Mouse (Mus musculus) heart, adult 8-10 months (tissue): ENCODE measurements around the gene Pate4. TPM values are rescaled to one million over a fixed set of nuclear protein-coding genes. Genes with fewer than 3 reads are reported as not detected.
"Not testable (repeated sequence)": the region's sequence is repeated elsewhere in the genome, so short reads cannot be mapped to it uniquely, and the experiment has no call there.

Experiments
- DNase-seq: peaks from one replicate; pipeline ENCODE4 v3.0.0; 2022; ENCODE audit warnings: low spot score
- total RNA-seq, 4 experiments: library from RNA; stranded (reverse); gene quantifications; 2 replicates each; pipeline ENCODE4 v1.2.4; 2022

Pate4 gene
- total RNA-seq: not detected

GRCm38 (mm10) chr9:35611841-35612240 is at the start of gene Pate4:
Pate4 (minus strand) TSS chr9:35611941.
- DNase-seq: no peak

GRCm38 (mm10) chr9:35648102-35648501 is 36.4 kb upstream of the Pate4 start, which contains the start of gene Pate3:
Pate3 (minus strand) TSS chr9:35648202.
- DNase-seq: no peak

GRCm38 (mm10) chr9:35632981-35633380 is 21.2 kb upstream of the Pate4 start:
- DNase-seq: no peak

GRCm38 (mm10) chr9:35616784-35617183 is 5.0 kb upstream of the Pate4 start:
- not testable (repeated sequence) for DNase-seq

DNA sequence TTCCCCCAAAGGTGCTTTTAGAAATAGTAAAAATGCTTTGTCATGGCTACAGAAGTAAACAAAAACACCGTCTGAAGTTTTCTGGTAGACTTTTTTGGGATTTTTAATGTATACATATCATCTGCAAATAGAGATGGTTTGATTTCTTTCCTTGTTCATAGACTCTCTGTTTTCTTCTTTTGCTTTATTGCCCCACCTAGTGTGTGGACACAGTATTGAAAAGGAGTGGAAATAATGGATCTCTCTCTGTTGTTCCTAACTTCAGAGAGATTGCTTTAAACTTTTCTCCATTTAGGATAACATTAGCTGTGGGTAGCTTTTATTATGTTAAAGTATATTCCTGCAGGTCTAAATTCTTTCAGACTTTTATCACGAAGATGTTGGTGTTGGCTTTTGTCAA is 2.3 kb upstream of the Pate4 start:
- no peak for DNase-seq

DNA sequence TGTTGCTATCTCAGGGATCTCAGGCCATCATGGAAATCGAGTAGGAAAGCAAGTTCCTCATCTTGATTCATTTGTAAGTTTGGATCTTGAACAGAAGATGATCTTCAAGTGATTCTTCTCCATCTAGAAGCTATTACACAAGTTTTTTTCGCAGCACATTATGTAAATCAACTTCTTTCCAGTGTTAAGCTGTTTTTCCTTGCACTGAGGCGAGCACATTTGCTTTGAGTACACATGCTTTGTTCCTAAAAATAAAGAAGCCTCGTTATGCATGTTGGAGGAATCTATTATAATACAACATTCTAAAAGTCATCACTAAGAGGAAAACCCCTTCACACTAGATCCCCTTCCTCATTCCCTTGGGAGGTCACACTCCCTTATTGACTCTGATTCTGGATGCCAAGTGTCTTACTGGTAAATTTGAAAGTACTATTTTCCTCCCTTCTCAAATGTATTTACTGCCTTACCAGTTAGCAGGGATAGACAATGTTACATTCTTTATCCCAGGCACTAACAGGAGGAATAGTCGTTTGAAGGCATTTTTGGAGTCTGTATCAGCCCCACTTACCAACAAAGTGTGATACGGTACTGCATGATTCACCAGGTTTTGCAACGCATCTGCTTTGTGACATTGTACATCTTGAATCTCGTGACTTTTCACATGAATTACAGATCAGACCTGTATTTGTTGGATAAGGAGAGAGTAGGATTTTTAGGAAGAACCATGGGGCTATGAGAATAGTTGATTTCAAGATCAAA is 3.9 kb downstream of the Pate4 start:
- no peak for DNase-seq

DNA sequence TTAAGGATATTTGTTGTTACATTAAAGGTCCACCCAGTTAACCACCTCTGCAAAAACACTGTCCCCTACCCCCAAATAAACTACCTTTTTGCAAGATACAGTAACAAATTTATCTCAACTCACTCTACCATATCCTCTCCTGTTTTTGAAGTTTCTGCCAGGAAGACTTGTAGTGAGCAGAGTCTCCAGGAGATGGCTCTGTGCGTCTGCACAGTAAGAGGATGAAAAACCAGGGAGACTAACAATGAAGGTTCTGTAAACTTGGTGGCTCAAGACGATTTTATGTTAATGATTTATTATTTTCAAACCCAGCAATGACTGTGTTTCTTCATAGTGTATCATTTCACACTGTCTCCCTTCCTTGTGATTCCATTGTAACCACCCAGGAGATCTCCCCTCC is 18.8 kb downstream of the Pate4 start:
- DNase-seq: no peak

GRCm38 (mm10) chr9:35587674-35588073 is 24.1 kb downstream of the Pate4 start:
- DNase-seq: no peak

- DNase-seq: no peak
Measured at GRCm38 (mm10) chr9:35574416-35574815, 37.3 kb downstream of the Pate4 start.

GRCm38 (mm10) chr9:35570663-35571062 is 41.1 kb downstream of the Pate4 start:
- DNase-seq: no peak

- peak; percentile 94 for DNase-seq
Measured at GRCm38 (mm10) chr9:35569571-35570534, 41.9 kb downstream of the Pate4 start, which contains the start of the genes Pate2 and Hyls1. Pate2 (plus strand) TSS chr9:35570284. Hyls1 (minus strand) TSS chr9:35570398.

DNA sequence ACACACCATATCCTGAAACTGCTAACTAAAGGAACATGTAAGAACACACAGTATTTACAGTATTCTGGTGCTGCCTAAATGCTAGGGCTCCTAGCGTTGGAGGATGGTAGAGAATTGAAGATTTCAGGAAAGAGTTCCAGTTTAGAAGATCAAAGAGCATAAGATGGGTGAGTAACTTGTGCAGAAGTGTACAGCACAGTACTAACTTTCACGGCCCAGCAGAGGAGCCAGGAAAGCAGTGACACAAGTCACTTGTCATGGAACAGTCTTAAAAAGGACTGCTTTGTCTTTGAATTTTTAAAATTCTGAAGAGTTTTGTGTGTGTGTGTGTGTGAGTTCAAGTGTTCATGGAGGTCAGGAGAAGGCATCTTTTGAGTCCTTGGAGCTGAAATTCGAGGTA is 43.7 kb downstream of the Pate4 start:
- DNase-seq: no peak

GRCm38 (mm10) chr9:35564536-35565240 is 47.1 kb downstream of the Pate4 start:
- DNase-seq: no peak

- DNase-seq: no peak
Measured at GRCm38 (mm10) chr9:35561583-35561982, 50.2 kb downstream of the Pate4 start.

DNA sequence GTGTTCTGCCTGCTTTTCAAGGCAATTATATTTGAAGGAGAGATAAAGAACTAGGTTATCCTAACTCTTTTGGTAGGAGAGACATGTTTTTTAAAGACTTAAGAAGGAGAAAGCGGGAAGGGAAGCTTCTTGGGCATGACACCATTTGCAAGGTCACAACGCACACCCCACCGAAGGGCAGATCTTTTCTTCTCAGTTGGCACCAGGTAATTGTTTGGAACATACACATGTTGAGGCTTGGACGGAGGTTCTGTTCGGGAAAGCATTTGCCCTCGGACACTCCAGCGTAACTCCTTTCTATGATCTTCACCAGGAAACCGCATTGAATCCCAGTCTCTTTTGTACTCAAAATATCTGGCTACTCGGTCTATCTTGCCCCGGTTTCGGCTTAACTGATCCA is 50.7 kb downstream of the Pate4 start:
- no peak for DNase-seq

GRCm38 (mm10) chr9:35559009-35559890 is 52.5 kb downstream of the Pate4 start:
- DNase-seq: peak; percentile 75

DNA sequence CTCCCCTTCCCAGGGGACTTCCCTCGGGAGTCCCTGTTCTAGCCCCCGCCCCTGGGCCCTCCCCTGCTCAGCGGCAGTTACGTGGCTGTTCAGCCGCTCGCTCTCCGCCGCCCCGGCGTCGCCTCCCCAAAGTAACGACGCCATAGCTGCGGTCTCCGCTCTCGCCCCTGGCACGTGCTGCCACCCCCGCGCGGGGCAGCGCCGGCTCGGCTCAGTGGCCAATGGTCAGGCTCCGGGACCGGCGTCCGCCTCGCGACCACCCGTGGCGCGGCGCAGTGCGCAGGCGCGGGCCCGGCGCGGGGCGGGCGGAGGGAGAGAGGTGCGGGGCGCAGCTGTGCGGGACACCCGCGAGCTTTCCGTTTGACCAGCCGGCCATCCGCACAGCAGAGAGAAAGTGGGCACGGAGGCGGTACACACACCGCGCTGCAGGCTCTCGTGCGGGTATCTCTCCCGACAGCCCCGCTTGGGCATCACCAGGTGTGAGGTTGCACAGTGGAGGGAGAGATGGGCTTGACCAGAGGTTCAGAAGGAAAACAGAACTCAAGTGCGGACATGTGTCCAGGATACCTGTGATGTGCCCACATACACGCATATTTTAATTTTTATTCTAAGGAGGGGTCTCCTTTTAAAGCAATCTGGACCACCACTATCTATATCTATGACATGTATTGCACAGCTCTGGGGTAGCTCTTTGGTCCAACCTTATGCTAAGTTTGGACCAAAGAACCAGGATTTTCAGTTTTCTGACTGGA is 53.3 kb downstream of the Pate4 start, which contains the start of the genes Ddx25 and Pus3:
Gene Ddx25 (minus strand): TSS at position 272 of the 752 bp plus-strand sequence.
Gene Pus3 (plus strand): TSS at position 339 of the 752 bp plus-strand sequence.
- DNase-seq: no peak
